Mouse (Mus musculus): ENCODE data around the gene Tspan8.

- TF ChIP-seq POLR2A (IDR thresholded peaks at IDR 0.05; ENCODE audit: insufficient read length, low read depth): no peak
- no peak for TF ChIP-seq E2F4 (IDR thresholded peaks at IDR 0.05; ENCODE audit: insufficient read depth)
- no peak for TF ChIP-seq MYOG (IDR thresholded peaks at IDR 0.05; ENCODE audit: control insufficient read depth in 1 of 3, insufficient read depth in 1 of 3, insufficient read length in 2 of 3, low read depth in 2 of 3)
- TF ChIP-seq USF1 (IDR thresholded peaks at IDR 0.05; ENCODE audit: low read depth): no peak
- TF ChIP-seq MYOD1 (IDR thresholded peaks at IDR 0.05; ENCODE audit: control insufficient read depth in 1 of 3, insufficient read length in 2 of 3, low read depth in 2 of 3): no peak
- TF ChIP-seq TCF12 (IDR thresholded peaks at IDR 0.05; ENCODE audit: insufficient read depth, poor library complexity, severe bottlenecking): no peak
These were observed at the start of gene Tspan8 for GRCm38 (mm10) chr10:115816511-115816910.

All from myocyte (in vitro differentiated cells).